Mouse (Mus musculus): ENCODE data around the gene Prkce.

The Prkce gene

DNA sequence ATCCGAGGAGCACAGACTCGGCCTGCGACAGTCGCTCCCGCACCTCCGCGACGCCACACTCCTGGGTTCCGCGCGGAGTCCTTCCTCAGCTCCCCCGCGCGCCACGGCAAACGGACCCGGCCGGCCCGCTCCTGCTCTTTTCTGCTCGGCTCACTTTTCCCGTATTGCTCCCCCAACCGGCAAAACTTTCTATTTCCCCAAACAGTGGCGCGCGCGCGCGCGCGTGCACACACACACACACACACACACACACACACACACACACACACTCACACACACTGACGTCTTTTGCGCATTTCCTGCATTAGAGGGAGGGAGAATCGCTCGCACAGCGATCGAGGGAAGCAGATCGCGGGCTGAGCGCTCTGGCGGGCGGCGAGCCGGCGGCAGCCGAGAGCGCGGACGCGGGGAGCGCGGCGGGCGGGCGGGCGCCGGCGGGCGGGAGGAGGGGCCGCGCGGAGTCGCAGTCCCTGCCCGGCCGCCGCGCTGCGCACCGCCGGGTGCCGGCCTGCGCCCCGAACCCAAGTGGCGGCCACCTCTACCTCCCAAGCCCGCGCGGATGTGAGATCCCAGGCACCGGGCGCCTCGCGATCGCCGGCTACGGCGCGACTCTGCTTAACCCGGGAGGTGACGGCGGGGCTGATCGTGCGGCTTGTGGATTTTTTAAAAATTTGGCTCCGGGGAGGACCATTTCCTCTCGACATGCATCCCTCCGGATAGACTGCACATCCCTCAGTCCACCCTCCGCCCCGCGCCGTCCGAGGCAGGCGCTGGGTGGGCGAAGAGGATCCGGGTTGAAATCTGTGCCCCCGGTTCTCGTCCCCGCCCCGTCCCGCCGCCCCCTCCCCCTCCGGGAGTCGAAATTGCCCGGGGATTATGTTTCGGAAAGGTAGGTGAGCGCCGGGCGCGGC, at the start of gene Prkce:
Gene Prkce, plus strand, starts transcription at position 466 of the 911 bp plus-strand sequence.
- in situ Hi-C loops (cut with MboI; ENCODE audit: unreplicated experiment in 2 of 2): loop anchor here (5.0 kb wide), 4 partner anchors 40 to 280 kb away; no protein-coding TSS in a partner anchor

DNA sequence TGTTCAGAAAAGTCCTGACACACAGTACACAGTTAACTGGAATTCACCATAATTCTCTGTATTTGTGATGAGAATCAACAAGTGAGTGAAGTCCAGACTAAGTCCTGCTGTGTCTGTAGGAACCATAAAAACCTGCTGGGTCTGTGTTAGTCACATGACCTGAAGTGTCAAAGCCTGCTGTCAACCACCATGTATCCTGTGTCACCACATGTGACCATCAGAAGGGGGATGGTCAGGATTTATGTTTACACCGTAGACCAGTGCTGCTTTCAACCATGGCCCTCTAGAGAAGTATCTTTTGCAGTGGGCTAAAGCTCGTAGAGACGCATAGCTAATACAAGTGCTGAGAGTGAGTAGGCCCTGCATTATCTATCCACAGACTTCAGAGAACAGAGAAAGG, 44.4 kb upstream of the Prkce start:
- in situ Hi-C loops (cut with MboI; ENCODE audit: unreplicated experiment in 2 of 2): no loop called here

DNA sequence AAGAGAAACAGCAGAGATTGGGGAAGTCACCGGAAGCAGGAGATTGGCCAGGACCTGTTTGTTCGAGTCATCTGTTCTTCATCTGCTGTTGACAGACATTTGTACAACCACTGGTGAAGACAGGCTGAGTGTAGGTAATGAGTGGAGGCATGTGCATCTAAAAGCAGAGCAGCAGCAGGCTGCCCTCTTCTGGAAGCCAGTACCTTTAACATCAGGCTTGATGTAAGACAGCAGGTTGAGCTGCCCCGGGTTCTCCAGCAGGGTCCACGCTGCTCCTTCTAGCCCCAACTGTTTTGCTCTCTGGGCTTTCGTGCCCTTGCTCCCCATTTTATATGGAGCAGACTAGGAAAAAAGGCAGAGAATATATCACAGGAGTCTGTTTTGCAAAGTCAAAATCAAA, 41.7 kb upstream of the Prkce start:
- in situ Hi-C loops (cut with MboI; ENCODE audit: unreplicated experiment in 2 of 2): loop anchor here (25.0 kb wide), 2 partner anchors 1136 to 1814 kb away; partner anchors contain the start of gene Mcfd2 (in 2 of the 2)

GRCm38 (mm10) chr17:86128198-86128597, 39.4 kb upstream of the Prkce start:
- in situ Hi-C loops (cut with MboI; ENCODE audit: unreplicated experiment in 2 of 2): loop anchor here (25.0 kb wide), 2 partner anchors 1134 to 1816 kb away; partner anchors contain the start of gene Mcfd2 (in 2 of the 2)

DNA sequence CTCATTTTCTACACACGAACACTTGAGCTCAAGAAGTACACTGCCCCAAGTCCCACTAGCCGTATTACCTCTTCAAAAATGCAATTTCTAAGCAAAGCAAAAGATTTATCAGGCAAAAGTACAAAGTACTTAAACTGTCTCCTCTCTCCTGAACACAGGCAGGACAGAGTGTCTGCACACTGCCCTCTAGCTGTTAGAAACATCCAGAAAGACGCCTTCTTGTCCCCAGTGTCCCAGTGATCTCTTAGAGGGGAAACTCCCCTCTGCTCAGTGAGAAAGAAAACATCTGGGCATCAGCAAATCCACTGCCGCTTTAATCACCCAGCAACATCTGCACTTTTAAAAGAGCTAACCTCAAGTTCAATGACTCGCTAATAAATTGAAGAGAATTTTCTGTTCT, 35.1 kb upstream of the Prkce start:
- in situ Hi-C loops (cut with MboI; ENCODE audit: unreplicated experiment in 2 of 2): loop anchor here (25.0 kb wide), 2 partner anchors 1130 to 1820 kb away; partner anchors contain the start of gene Mcfd2 (in 2 of the 2)

DNA sequence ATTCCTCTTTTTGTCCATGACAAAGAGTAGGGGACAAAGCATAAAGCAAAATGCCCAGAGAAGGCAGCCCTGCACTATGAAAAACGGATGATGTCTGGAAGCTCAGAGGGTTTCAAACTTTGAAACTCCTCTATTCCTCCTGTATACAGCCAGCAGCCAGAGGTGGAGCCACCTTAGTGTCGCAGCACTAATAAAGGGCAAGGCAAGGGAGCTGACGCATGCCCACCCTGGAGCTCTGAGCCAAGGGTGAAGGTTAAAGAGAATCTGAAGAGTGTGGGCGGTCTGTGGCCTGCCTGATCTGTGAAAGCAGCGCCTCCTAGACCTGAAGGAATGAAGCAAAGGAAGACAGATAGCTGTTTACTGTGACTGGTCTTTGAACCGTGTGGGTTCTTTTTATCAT, 33.1 kb upstream of the Prkce start:
- in situ Hi-C loops (cut with MboI; ENCODE audit: unreplicated experiment in 2 of 2): loop anchor here (25.0 kb wide), 2 partner anchors 1128 to 1822 kb away; partner anchors contain the start of gene Mcfd2 (in 2 of the 2)

DNA sequence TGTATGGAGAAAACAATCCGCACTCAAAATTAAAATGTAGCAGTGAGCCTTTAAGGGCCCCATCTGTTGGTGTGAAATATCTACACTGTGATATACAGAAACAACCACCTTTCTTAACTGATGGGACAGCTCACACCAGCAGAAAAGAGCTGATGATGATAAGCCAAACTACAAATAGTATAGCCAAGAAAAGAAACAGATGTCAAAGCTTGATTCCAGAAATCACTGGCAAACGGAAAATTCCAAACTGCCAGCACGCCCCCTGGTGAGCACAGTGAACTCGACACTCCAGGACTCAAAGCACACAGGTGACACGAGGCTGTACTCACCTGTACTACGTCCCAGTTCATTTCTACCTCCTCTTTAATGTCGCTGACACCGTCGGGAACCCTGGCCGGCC, 31.8 kb upstream of the Prkce start:
- in situ Hi-C loops (cut with MboI; ENCODE audit: unreplicated experiment in 2 of 2): loop anchor here (25.0 kb wide), 2 partner anchors 1126 to 1824 kb away; partner anchors contain the start of gene Mcfd2 (in 2 of the 2)

DNA sequence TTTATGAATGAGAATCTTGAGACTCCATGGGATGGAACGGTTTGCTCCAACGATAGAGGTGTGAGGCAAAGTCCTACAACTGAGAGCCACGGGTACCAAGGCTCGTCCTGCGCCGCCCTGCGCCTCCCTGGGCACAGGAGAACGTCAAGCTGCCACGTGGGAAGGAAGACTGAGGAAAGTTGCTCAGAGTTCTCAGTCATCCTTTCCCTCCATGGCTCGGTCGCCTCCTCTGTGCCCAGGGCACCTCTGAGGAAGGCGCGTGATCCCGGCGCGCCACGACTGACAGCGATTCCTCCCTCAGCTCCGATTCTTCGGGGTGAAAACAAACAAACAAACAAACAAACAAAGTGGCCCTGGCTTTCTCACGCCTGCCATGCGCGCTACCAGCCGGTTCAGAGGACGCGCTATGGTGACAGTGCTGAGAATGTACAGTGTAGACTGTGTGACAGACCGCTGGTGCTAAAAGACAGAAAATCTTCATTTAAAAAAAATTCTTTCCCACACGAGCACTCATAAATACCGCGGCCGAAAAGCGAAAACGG, 23.0 kb upstream of the Prkce start:
- in situ Hi-C loops (cut with MboI; ENCODE audit: unreplicated experiment in 2 of 2): loop anchor here (10.0 to 25.0 kb wide), 3 partner anchors 760 to 1832 kb away; partner anchors contain the start of gene Mcfd2 (in 2 of the 2)

DNA sequence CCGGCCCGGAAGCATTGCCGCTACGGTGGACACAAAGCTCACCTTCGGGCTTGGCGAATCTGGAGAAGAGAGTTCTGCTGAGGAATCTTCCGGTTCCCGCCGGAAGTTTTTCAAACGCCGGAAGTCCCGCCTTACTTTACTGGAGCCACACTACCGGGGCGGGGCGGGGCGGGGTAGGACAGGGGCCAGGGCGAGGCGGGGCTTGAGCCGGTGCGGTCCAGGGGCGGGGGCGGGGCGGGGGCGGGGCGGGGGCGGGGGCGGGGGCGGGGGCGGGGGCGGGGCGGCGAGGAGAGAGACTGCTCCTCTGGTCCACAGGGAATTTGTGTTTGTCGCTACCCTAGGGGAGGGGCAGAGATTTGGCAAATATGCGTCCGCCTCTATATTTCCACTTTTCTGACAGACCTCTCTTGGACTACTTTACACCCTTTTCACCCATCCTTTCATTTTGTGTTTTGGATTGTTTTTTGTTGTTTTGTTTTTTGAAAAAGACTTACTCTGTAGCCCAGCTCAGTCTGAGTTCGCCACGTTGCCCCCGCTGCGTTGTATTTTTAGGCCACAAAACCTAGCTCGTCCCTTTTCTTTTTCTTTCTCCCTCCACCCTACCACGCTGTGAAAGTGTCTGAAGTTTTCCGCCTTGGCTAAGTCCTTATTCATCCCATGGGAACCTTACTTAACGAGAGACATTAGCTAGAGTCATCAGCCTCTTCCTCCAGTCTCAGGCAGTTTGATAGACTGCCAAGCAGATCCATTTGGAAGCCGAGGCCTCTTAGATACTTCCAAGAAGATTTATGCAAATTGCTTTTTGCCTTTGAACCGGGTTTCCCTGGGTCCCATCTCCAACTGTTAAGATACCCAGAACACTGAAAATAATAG, 22.3 kb upstream of the Prkce start, which contains the start of gene Srbd1:
Gene Srbd1, minus strand, starts transcription at position 97 of the 873 bp plus-strand sequence.
- in situ Hi-C loops (cut with MboI; ENCODE audit: unreplicated experiment in 2 of 2): loop anchor here (10.0 to 25.0 kb wide), 3 partner anchors 759 to 1833 kb away; partner anchors contain the start of gene Mcfd2 (in 2 of the 2)

DNA sequence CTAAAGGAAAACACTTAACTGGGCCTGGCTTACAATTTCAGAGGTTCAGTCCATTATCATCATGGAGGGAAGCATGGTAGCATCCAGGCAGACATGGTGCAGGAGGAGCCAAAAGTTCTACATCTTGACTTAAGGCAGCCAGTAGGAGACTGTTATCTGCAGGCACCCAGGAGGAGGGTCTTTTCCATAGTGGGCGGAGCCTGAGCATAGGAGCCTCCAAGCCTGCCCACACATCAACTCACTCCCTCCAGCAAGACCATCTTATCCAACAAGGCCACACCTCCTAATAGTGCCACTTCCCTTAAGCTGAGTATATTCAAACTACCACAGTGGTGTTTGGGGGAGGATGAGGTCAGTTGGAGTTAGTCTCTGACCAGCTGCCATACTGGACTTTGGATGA, 17.9 kb upstream of the Prkce start:
- in situ Hi-C loops (cut with MboI; ENCODE audit: unreplicated experiment in 2 of 2): loop anchor here (10.0 to 25.0 kb wide), 4 partner anchors 665 to 1837 kb away; partner anchors contain the start of gene Mcfd2 (in 2 of the 2)

DNA sequence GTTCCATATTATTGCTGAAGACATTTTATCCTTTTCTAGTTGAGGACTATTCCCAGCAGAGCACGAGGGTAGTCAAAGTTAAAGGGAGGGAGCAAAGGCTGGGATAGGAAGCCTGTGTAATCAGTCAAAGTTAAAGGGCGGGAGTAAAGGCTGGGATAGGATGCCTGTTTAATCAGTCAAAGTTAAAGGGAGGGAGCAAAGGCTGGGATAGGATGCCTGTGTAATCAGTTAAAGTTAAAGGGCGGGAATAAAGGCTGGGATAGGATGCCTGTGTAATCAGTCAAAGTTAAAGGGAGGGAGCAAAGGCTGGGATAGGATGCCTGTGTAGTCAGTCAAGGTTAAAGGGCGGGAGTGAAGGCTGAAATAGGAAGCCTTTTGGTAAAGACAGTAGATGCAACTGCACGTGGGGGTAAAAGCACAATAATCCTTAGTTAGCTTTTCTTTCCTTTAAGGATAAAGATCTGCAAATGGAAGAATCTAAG, 16.7 kb upstream of the Prkce start:
- in situ Hi-C loops (cut with MboI; ENCODE audit: unreplicated experiment in 2 of 2): loop anchor here (10.0 kb wide), 2 partner anchors 664 to 754 kb away; no protein-coding TSS in a partner anchor

DNA sequence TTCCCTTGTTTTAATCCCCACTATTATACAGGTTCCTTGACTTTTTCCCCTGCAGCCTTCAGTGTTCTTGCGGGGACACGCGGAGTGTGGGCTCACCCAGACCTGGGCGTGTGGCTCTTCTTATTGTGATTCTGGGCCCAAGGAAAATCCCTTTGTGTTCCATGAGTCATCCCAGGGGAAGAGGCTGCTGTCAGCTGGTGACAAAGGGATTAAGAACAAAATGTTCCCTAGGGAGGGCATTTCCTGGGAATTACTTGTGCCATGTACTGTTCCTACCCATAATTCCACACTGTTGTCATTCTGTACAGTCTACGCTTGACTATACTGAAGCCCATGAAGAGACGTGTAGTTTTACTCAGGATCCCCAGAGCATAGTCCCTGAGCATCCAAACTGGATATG, 10.6 kb upstream of the Prkce start:
- in situ Hi-C loops (cut with MboI; ENCODE audit: unreplicated experiment in 2 of 2): loop anchor here (10.0 kb wide), 2 partner anchors 658 to 748 kb away; no protein-coding TSS in a partner anchor

- in situ Hi-C loops (cut with MboI; ENCODE audit: unreplicated experiment in 2 of 2): loop anchor here in 1 of 2 experiments (5.0 kb wide), 2 partner anchors 280 to 310 kb away; no protein-coding TSS in a partner anchor
Observed at GRCm38 (mm10) chr17:86162672-86163071, 4.9 kb upstream of the Prkce start.

DNA sequence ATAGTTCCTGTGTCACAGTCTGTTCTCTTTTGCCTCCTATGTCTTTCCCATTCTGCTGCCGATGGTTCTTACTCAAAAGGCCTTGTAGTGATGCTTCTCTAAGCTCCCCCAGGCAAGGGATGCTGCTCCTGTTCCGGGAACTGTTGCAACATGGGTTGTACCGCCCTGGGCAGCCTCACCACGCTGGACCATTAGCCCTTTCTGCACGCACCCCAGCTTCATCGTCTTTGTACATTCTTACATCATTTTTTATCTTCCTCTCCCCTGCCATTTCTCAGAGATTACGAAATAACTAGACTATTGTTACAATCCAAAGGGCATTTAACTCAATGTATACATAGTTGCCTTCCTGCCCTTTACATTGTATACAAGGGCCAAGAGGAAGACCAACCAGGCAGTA, 3.2 kb upstream of the Prkce start:
- in situ Hi-C loops (cut with MboI; ENCODE audit: unreplicated experiment in 2 of 2): loop anchor here in 1 of 2 experiments (5.0 kb wide), 2 partner anchors 278 to 308 kb away; no protein-coding TSS in a partner anchor

GRCm38 (mm10) chr17:86166051-86166566, 1.5 kb upstream of the Prkce start:
- in situ Hi-C loops (cut with MboI; ENCODE audit: unreplicated experiment in 2 of 2): loop anchor here (5.0 kb wide), 4 partner anchors 41 to 281 kb away; no protein-coding TSS in a partner anchor

DNA sequence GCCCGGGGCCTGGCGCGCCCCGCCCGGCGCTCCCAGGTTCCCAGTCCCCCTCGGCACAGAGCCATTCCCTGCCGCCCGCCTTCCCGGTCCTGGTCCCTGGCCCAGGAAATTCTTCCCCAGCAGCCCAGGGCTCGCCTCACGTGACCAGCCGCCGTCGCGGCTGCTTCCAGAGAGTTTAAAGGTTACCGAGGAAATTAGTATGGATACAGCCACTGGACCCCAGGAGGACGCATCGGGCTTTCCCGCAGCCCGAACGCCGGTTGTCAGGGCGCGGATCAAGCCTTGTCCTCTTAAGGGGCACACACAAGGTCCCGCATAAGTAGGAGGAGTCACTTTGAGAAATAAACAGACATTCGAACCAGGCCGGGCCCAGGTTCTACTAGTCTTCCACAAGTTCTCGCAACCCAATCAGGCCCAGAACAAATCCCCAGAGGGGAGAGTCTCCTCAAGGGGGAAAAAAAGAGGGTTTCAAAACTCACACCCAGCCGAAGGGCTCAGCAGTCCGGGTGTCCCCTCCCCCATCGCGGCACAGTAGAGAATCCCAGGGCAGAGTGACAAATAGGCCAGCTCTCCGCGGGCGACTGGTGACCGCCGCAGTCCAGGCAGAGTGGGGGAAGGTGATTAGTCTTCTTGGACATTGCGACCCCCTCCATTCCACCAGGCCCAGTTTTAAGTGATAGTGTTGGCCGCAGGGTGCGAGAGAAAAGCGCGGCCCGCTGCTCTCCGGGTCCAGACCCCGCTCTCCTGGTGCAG, 842 bp upstream of the Prkce start:
- in situ Hi-C loops (cut with MboI; ENCODE audit: unreplicated experiment in 2 of 2): loop anchor here (5.0 kb wide), 4 partner anchors 41 to 281 kb away; no protein-coding TSS in a partner anchor

DNA sequence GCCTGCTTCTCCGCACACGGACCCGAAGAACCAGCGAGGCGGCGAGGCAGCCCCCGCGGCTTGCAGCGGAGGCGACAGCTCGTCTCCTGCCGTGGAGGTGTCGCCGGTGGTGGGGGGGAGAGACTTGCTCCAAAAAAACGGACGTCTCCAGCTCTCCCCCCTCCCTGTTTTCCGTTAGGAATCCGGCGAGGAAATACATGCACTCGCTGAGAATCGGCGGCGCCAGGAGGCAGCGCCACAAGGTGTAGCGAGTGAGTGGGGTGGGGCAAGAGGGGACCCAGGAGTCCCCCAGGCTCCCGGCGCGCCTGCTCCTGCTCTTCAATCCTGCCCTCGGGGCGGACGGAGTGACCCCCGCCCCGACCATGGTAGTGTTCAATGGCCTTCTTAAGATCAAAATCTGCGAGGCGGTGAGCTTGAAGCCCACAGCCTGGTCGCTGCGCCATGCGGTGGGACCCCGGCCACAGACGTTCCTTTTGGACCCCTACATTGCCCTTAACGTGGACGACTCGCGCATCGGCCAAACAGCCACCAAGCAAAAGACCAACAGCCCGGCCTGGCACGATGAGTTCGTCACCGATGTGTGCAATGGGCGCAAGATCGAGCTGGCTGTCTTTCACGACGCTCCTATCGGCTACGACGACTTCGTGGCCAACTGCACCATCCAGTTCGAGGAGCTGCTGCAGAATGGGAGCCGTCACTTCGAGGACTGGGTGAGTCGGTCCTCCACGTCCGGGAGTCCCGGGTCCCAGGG, 821 bp downstream of the Prkce start:
- in situ Hi-C loops (cut with MboI; ENCODE audit: unreplicated experiment in 2 of 2): loop anchor here (5.0 kb wide), 4 partner anchors 39 to 279 kb away; no protein-coding TSS in a partner anchor

- in situ Hi-C loops (cut with MboI; ENCODE audit: unreplicated experiment in 2 of 2): loop anchor here (5.0 kb wide), 4 partner anchors 38 to 278 kb away; no protein-coding TSS in a partner anchor
Observed at GRCm38 (mm10) chr17:86169092-86169491, 1.5 kb downstream of the Prkce start.
